Mouse (Mus musculus): Measurements from ENCODE around the gene Ttll1. TPM values are rescaled to one million over a fixed set of nuclear protein-coding genes. Genes with fewer than 3 reads are reported as not detected.

The Ttll1 gene
- 9.6 and 10.0 TPM in 2 replicates for polyA plus RNA-seq (2016; fragmentation: Nextera tagmentation; extraction: Ambion mirVana)

DNA sequence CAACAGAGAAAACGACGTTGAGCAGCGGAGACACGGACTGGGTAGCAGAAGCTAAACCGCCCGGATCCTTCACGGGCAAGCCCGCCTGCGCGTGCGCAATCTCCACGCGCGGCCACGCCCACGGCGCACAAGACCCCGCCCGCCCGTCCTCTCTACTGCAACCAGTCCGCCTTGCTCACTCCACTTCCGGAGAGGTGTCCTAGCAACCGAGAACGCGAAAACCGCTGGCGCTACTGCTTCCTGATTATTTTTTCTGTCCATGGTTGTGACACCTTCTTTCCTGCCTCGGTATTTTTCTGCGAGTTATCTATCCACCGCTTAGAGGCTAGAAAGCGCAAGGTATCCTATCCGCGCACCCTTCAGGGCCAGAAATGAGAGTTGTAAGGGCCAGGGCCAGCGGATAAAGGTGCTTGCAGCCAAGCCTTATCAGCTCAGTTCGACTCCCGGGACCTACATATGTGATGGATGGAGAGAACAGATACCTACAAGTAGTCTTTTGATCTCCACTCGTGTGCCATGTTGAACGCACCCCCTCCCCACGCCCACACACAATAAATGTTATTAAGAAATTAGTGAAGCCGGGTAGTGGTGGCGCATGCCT, at the start of gene Ttll1:
Gene Ttll1, minus strand, starts transcription at position 89 of the 601 bp plus-strand sequence.
- peak within 1 kb of the TSS; percentile 92 for H3K4me2 ChIP-seq
- no peak within 1 kb of the TSS; the same call in 1 of the 2 replicates for H3K27ac ChIP-seq
- peaks cover 25% of the 10 kb centered on the region; the same call in 1 of the 2 replicates for H3K27me3 ChIP-seq (replicated peaks)
- H3K4me1 ChIP-seq: peaks cover 14% of the 10 kb centered on the region
- no peaks in the 10 kb centered on the region for H3K36me3 ChIP-seq
- no peaks in the 10 kb centered on the region for H3K9me3 ChIP-seq (replicated peaks)
- peak within 1 kb of the TSS; percentile 70 for H3K9ac ChIP-seq
- ATAC-seq: peak; percentile 92
- peak within 1 kb of the TSS; percentile 61 for H3K4me3 ChIP-seq
- WGBS (ENCODE audit: insufficient replicate concordance): 7% methylated on average over 41 of the region's 41 CpGs

- peak; percentile 90 for ATAC-seq
- peak overlapping the region; percentile 97 for H3K9ac ChIP-seq
- H3K27ac ChIP-seq: peak overlapping the region; percentile 93
- H3K4me1 ChIP-seq: peaks cover 16% of the 10 kb centered on the region
- H3K27me3 ChIP-seq (replicated peaks): no peaks in the 10 kb centered on the region
- H3K4me2 ChIP-seq: peak overlapping the region; percentile 90
- peaks cover 28% of the 10 kb centered on the region for H3K36me3 ChIP-seq
- H3K4me3 ChIP-seq: peak overlapping the region; percentile 90
- under 1% methylated on average over 74 of the region's 74 CpGs for WGBS (ENCODE audit: insufficient replicate concordance)
- H3K9me3 ChIP-seq (replicated peaks): no peaks in the 10 kb centered on the region
Measured at GRCm38 (mm10) chr15:83555161-83555974, 44.7 kb upstream of the Ttll1 start.

DNA sequence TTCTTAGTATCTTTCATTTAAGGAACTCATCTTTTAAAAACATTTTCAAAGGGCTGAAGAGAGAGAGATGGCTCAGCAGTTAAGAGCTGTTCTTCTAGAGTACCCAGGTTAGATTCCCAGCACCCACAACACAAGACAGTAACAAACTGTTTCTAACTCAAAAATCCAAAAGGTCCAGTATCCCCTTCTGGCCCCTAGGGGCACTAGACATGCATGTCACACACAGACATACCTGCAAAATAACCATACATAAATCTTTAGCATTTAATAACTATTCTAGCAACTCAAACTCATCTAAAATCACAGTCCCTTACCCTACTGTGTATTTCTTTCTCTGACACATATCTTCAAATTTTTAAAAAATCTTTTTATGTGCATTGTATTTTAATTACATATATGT, 43.1 kb upstream of the Ttll1 start:
- Histone ChIP-seq H3K9me3 (replicated peaks) (no peaks in the 10 kb centered on the region), H3K36me3 (peaks cover 44% of the 10 kb centered on the region), H3K9ac (no peak overlapping the region), H3K4me1 (peaks cover 16% of the 10 kb centered on the region), H3K27me3 (replicated peaks) (no peaks in the 10 kb centered on the region), H3K4me3 (no peak overlapping the region), H3K27ac (no peak overlapping the region), H3K4me2 (no peak overlapping the region)
- ATAC-seq: no peak

- Histone ChIP-seq H3K36me3 (peaks cover 81% of the 10 kb centered on the region), H3K4me2 (no peak overlapping the region), H3K27ac (no peak overlapping the region), H3K4me1 (peaks cover 9% of the 10 kb centered on the region), H3K9ac (no peak overlapping the region), H3K27me3 (replicated peaks) (no peaks in the 10 kb centered on the region), H3K4me3 (no peak overlapping the region), H3K9me3 (replicated peaks) (no peaks in the 10 kb centered on the region)
- ATAC-seq: no peak
- 79% methylated on average over 2 of the region's 2 CpGs for WGBS (ENCODE audit: insufficient replicate concordance)
Measured at GRCm38 (mm10) chr15:83550137-83550536, 39.4 kb upstream of the Ttll1 start.

DNA sequence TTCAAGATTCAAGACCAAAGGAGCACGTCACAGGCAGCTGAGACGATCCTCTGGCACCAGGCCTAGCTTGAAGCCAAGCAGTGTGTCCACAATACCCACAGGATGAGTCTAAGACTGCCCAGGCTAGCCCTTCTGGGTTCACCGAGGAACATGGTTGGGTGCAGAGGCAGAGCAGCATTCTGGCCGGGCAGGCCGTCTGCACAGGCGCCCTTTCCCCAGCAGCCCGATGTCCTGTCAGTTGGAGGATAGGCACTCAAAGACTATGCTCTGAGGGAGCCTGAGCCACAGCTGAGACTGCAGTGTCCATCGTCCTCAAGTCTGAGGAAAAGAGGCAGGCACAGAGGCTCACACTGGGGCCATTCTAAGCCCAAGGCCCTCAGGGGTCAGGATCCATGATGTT, 36.5 kb upstream of the Ttll1 start:
- ATAC-seq: no peak
- peaks cover 69% of the 10 kb centered on the region for H3K36me3 ChIP-seq
- H3K27ac ChIP-seq: no peak overlapping the region
- no peak overlapping the region for H3K9ac ChIP-seq
- no peak overlapping the region for H3K4me2 ChIP-seq
- no peak overlapping the region for H3K4me3 ChIP-seq
- no peaks in the 10 kb centered on the region for H3K9me3 ChIP-seq (replicated peaks)
- H3K4me1 ChIP-seq: no peaks in the 10 kb centered on the region
- no peaks in the 10 kb centered on the region for H3K27me3 ChIP-seq (replicated peaks)
- 85% methylated on average over 8 of the region's 8 CpGs for WGBS (ENCODE audit: insufficient replicate concordance)

DNA sequence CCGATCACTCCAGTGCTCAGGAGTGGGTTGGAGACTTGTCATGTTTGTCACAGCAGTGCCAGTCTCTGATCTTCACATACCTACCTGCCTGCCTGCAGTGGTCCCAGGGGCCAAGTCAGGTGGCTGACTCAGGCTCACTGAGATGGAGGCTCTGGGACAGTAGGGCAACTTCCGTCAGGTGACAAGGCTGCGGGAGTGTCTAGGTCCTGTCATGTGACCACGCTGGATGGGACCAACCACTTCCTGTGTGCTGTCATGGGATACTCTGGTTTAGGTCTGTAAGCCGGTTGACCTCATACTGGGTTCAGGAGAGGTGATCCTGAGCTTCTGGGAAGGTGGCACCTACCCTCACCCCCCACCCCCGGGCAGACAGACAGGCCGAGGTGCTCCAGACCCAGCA, 35.3 kb upstream of the Ttll1 start:
- Histone ChIP-seq H3K9me3 (replicated peaks) (no peaks in the 10 kb centered on the region), H3K27me3 (replicated peaks) (peaks cover 6% of the 10 kb centered on the region; the same call in 1 of the 2 replicates), H3K27ac (no peak overlapping the region), H3K4me1 (no peaks in the 10 kb centered on the region), H3K4me3 (no peak overlapping the region), H3K4me2 (no peak overlapping the region), H3K9ac (no peak overlapping the region), H3K36me3 (peaks cover 59% of the 10 kb centered on the region)
- ATAC-seq: 0 out of 2 replicates have a peak, but pooled peaks have one; percentile 18
- WGBS (ENCODE audit: insufficient replicate concordance): 76% methylated on average over 7 of the region's 7 CpGs

DNA sequence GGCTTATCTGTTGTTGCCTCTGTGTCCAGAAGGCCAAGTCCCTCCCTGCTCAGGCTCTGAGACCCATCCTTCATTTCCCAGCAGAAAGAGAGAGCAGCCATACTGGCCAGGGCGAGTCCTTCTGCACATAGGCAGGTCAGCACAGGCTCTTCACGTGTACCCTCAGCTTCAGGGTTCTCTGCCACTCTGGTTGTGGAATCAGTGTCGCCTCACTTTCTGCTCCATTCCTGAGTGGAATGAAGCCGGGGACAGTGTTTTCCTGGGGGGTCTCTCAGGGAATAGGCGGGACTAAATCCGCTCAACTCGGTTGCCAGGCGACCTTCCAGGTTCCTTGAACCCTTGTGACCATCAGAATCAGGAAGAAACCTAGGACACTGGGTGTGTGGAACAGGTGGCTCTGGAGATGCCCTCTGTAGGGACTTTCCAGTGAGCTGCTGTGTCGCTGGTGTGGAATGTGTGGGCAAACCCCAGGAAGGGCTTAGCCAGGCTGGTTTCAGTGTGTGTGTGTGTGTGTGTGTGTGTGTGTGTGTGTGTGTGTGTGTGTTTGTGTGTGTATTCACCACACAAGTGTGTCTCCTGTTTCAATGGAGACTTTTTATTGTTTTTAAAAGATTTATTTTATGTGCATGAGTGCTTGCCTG, 31.1 kb upstream of the Ttll1 start:
- Histone ChIP-seq H3K36me3 (peaks cover 17% of the 10 kb centered on the region), H3K4me2 (no peak overlapping the region), H3K4me3 (no peak overlapping the region), H3K9me3 (replicated peaks) (no peaks in the 10 kb centered on the region), H3K27me3 (replicated peaks) (peaks cover 7% of the 10 kb centered on the region; the same call in 1 of the 2 replicates), H3K4me1 (peaks cover 6% of the 10 kb centered on the region), H3K27ac (no peak overlapping the region), H3K9ac (no peak overlapping the region)
- ATAC-seq: no peak
- WGBS (ENCODE audit: insufficient replicate concordance): 65% methylated on average over 9 of the region's 9 CpGs

DNA sequence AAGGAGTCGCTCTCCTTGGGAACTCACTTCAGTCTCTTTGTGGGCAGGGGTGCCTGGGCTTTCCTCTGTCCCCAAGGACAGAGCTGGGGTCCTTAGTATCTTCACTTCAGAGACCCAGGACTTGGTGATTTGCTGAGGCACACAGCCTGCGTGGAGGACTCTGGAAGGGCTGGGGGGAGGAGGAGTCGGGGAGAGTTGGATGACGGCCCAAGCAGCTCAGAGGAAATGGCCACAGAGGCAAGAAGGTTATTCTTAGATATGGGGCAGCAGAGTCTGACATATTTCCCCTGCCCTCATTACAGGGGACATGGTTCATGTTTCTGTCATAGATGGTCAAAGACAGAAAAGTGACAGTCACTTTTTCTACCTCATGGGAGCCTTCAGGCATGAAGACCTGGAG, 29.2 kb upstream of the Ttll1 start:
- H3K27ac ChIP-seq: no peak overlapping the region
- no peak overlapping the region for H3K4me3 ChIP-seq
- no peak for ATAC-seq
- WGBS (ENCODE audit: insufficient replicate concordance): 43% methylated on average over 4 of the region's 4 CpGs
- no peaks in the 10 kb centered on the region for H3K9me3 ChIP-seq (replicated peaks)
- H3K27me3 ChIP-seq (replicated peaks): peaks cover 9% of the 10 kb centered on the region; the same call in 1 of the 2 replicates
- no peak overlapping the region for H3K9ac ChIP-seq
- H3K4me2 ChIP-seq: no peak overlapping the region
- peaks cover 6% of the 10 kb centered on the region for H3K4me1 ChIP-seq
- H3K36me3 ChIP-seq: no peaks in the 10 kb centered on the region

DNA sequence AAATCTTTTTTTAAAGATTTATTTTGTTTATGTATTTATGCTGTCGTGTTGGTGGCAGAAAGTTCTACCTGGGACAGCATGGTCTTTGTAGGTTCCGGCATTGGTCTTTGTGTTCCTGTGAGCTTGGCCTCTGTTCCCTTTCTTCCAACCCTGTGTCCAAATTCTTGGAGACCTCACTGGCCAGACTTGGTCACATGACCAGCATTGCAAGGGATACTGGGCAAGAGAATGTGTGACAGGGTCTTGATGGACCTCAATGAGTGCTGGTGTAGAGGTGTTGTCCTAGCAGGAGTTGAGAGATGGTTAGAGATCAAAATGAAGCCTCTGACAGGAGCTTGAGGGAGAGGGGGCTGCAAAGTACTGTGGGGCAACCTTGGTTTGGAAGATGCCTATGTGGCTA, 28.2 kb upstream of the Ttll1 start:
- ATAC-seq: no peak
- Histone ChIP-seq H3K9me3 (replicated peaks) (no peaks in the 10 kb centered on the region), H3K27me3 (replicated peaks) (peaks cover 9% of the 10 kb centered on the region; the same call in 1 of the 2 replicates), H3K4me3 (no peak overlapping the region), H3K27ac (no peak overlapping the region), H3K4me2 (no peak overlapping the region), H3K4me1 (peaks cover 6% of the 10 kb centered on the region), H3K36me3 (no peaks in the 10 kb centered on the region), H3K9ac (no peak overlapping the region)
- 74% methylated on average over 2 of the region's 2 CpGs for WGBS (ENCODE audit: insufficient replicate concordance)

DNA sequence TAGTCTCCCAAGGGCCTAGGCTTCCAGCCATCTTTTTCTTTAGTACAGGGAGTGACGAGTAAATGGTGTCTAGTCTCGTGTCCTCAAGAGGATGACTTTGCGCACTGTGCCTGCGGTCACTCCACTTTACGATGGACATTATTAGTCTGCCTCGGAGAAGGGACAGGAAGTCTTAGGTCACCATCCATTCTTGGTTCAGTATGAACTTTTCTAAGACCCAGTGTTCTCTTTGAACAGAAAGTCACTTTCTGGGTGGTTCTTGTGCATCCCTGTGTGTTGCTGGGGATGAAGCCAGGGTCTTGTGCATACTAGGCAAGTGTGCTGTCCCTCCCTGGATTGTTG, 25.2 kb upstream of the Ttll1 start:
- H3K4me1 ChIP-seq: peaks cover 11% of the 10 kb centered on the region
- no peak overlapping the region for H3K9ac ChIP-seq
- no peak overlapping the region for H3K27ac ChIP-seq
- H3K4me3 ChIP-seq: no peak overlapping the region
- no peak for ATAC-seq
- 71% methylated on average over 6 of the region's 6 CpGs for WGBS (ENCODE audit: insufficient replicate concordance)
- H3K36me3 ChIP-seq: no peaks in the 10 kb centered on the region
- H3K27me3 ChIP-seq (replicated peaks): peaks cover 9% of the 10 kb centered on the region
- H3K9me3 ChIP-seq (replicated peaks): no peaks in the 10 kb centered on the region
- no peak overlapping the region for H3K4me2 ChIP-seq

DNA sequence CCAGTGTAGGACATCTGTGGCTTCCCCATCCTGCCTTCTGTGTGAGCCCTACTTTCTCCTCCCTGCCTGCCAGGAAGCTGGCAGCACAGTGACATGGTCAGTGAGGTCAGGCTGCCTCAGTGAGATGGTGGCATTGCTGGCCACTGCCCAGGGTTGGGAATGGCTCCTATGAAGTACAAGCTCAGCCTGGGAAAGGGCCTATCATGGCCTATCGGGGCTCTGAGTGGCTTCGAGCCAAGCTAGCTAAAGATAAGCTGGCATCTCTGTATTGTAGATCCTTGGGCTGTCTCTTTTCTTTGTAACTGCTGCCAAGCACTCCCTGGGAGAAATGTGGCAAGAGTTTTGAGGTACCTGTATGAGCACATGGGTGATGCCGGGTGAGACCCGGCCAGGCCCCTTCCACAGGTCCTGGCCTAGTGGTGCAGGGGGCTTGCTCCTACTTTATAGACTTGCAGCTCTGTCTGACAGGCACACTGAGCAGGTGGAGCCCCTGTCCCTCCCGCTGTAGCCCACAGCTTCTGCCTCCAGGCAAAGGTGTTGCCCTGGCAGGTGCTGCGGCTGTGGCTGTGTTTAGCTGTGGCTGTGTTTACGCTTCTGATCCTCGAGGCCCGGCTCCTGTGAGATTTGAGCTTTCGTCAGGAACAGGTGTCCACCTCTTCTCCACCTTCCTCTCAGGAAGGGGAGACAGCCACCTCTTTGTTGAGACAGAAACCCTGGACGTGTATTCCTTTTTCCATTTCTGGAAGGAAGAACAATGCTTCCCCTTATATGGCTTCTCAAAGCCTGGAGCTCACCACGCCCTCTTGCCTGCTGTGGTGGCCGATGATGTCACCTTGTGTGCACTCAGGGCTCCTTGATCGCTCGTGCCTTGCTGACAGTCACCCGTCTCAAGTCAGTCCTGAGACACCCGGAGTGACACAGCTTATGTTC, 24.5 kb upstream of the Ttll1 start:
- Histone ChIP-seq H3K4me1 (peaks cover 13% of the 10 kb centered on the region), H3K9me3 (replicated peaks) (no peaks in the 10 kb centered on the region), H3K36me3 (no peaks in the 10 kb centered on the region), H3K27me3 (replicated peaks) (peaks cover 16% of the 10 kb centered on the region), H3K4me2 (no peak overlapping the region), H3K27ac (0 out of 2 replicates have a peak overlapping the region, but pooled peaks have one; percentile 23), H3K4me3 (no peak overlapping the region), H3K9ac (no peak overlapping the region)
- WGBS (ENCODE audit: insufficient replicate concordance): 65% methylated on average over 17 of the region's 17 CpGs
- no peak for ATAC-seq
